ENCODE assay signal across 29 mouse cellular contexts in genomic region chr4:136779156-136779555, GRCm38 (mm10). TPM values are rescaled to one million over a fixed set of nuclear protein-coding genes. Genes with fewer than 3 reads are reported as not detected.
DNase-seq lines count a peak whose midpoint lies in the region; ATAC-seq and TF ChIP-seq lines count a peak whose summit lies in the region.
"Had no signal": no experiment of that assay in that cellular context is flagged by ENCODE, and none has a peak within 500 bp of the region (broad histone marks: within the 10 kb centered on the region; RNA-seq: fewer than 3 reads in every experiment).

No protein-coding gene starts in this region.

- no peak for TF ChIP-seq CTCF in midbrain, postnatal 0 days (IDR thresholded peaks at IDR 0.05)

- H3K4me1 ChIP-seq in heart, embryonic 10.5 days = peaks cover 47% of the 10 kb centered on the region
- H3K4me1 ChIP-seq in midbrain, embryonic 12.5 days = peaks cover 87% of the 10 kb centered on the region
- peaks cover 7% of the 10 kb centered on the region; the same call in 1 of the 2 replicates for H3K4me1 ChIP-seq in midbrain, postnatal 0 days (ENCODE audit: insufficient read depth, low read length)
- peaks cover 77% of the 10 kb centered on the region for H3K4me1 ChIP-seq in kidney, embryonic 15.5 days

- 89% methylated on average over 11 of the region's 11 CpGs for WGBS in heart, embryonic 10.5 days
- 88% methylated on average over 11 of the region's 11 CpGs for WGBS in midbrain, embryonic 12.5 days
- 93% methylated on average over 10 of the region's 11 CpGs for WGBS in midbrain, postnatal 0 days
- WGBS in kidney, embryonic 15.5 days = 71% methylated on average over 11 of the region's 11 CpGs

- H3K36me3 ChIP-seq in heart, embryonic 10.5 days = no peaks in the 10 kb centered on the region
- H3K36me3 ChIP-seq in midbrain, embryonic 12.5 days = no peaks in the 10 kb centered on the region
- H3K36me3 ChIP-seq in midbrain, postnatal 0 days (ENCODE audit: insufficient read depth, low read length) = no peaks in the 10 kb centered on the region
- no peaks in the 10 kb centered on the region for H3K36me3 ChIP-seq in kidney, embryonic 15.5 days
- H3K36me3 ChIP-seq: embryonic facial prominence, embryonic 12.5 days had no signal

- no peak for ATAC-seq in midbrain, embryonic 12.5 days (ENCODE audit: low FRiP score, low read depth)
- ATAC-seq in midbrain, postnatal 0 days (ENCODE audit: low FRiP score) = no peak
- ATAC-seq in kidney, embryonic 15.5 days (replicated peaks; ENCODE audit: low FRiP score) = no peak
- ATAC-seq: intestine, embryonic 16.5 days had no signal

- H3K9ac ChIP-seq in midbrain, embryonic 12.5 days (replicated peaks) = no peak overlapping the region
- no peak overlapping the region for H3K9ac ChIP-seq in midbrain, postnatal 0 days (replicated peaks; ENCODE audit: low read length, poor library complexity, severe bottlenecking)
- H3K9ac ChIP-seq in kidney, embryonic 15.5 days = no peak overlapping the region
- H3K9ac ChIP-seq: embryonic facial prominence, embryonic 12.5 days; liver, embryonic 14.5 days; neural tube, embryonic 12.5 days had no signal

- no peaks in the 10 kb centered on the region for H3K9me3 ChIP-seq in heart, embryonic 10.5 days
- no peaks in the 10 kb centered on the region for H3K9me3 ChIP-seq in midbrain, embryonic 12.5 days
- H3K9me3 ChIP-seq in midbrain, postnatal 0 days (ENCODE audit: low read length) = no peaks in the 10 kb centered on the region
- H3K9me3 ChIP-seq in kidney, embryonic 15.5 days (replicated peaks) = no peaks in the 10 kb centered on the region
- H3K9me3 ChIP-seq: embryonic facial prominence, embryonic 12.5 days; neural tube, embryonic 12.5 days had no signal

- H3K27me3 ChIP-seq in heart, embryonic 10.5 days (ENCODE audit: insufficient read depth, poor library complexity, severe bottlenecking) = peaks cover 28% of the 10 kb centered on the region; the same call in 1 of the 2 replicates
- H3K27me3 ChIP-seq in midbrain, embryonic 12.5 days = no peaks in the 10 kb centered on the region
- H3K27me3 ChIP-seq in midbrain, postnatal 0 days (ENCODE audit: insufficient read depth, low read length) = no peaks in the 10 kb centered on the region
- no peaks in the 10 kb centered on the region for H3K27me3 ChIP-seq in kidney, embryonic 15.5 days
- H3K27me3 ChIP-seq: embryonic facial prominence, embryonic 12.5 days; neural tube, embryonic 12.5 days had no signal

- 0 out of 2 replicates have a peak overlapping the region, but pooled peaks have one; percentile 25 for H3K27ac ChIP-seq in heart, embryonic 10.5 days
- H3K27ac ChIP-seq in midbrain, embryonic 12.5 days (replicated peaks) = peak overlapping the region; percentile 4; the same call in 1 of the 2 replicates
- no peak overlapping the region for H3K27ac ChIP-seq in midbrain, postnatal 0 days (ENCODE audit: low read depth, low read length)
- no peak overlapping the region for H3K27ac ChIP-seq in kidney, embryonic 15.5 days
- H3K27ac ChIP-seq: liver, embryonic 14.5 days; macrophage; neural tube, embryonic 12.5 days had no signal

- no peak overlapping the region for H3K4me2 ChIP-seq in midbrain, embryonic 12.5 days (replicated peaks)
- H3K4me2 ChIP-seq in midbrain, postnatal 0 days (ENCODE audit: low read depth, low read length, poor library complexity, severe bottlenecking) = no peak overlapping the region
- H3K4me2 ChIP-seq in kidney, embryonic 15.5 days = no peak overlapping the region
- H3K4me2 ChIP-seq: embryonic facial prominence, embryonic 12.5 days; heart, embryonic 11.5 days; neural tube, embryonic 12.5 days had no signal

- no peak overlapping the region for H3K4me3 ChIP-seq in heart, embryonic 10.5 days
- no peak overlapping the region for H3K4me3 ChIP-seq in midbrain, embryonic 12.5 days
- H3K4me3 ChIP-seq in midbrain, postnatal 0 days (ENCODE audit: low read depth, low read length) = no peak overlapping the region
- no peak overlapping the region for H3K4me3 ChIP-seq in kidney, embryonic 15.5 days (replicated peaks)
- H3K4me3 ChIP-seq: embryonic facial prominence, embryonic 12.5 days; myocyte; neural tube, embryonic 12.5 days had no signal

- DNase-seq in heart, embryonic 10.5 days (ENCODE audit: low spot score) = no peak
- no peak for DNase-seq in heart, adult 11 months
- DNase-seq in midbrain, postnatal 0 days (ENCODE audit: low spot score) = no peak
- peak; percentile 60 for DNase-seq in urinary bladder, postnatal 14 days (ENCODE audit: low spot score)
- DNase-seq in urinary bladder, postnatal 10 days (ENCODE audit: low spot score) = no peak
- DNase-seq: adrenal gland, postnatal 14 days; cerebellum, adult 11 months; cerebellum, adult 9-10 months; cerebellum, postnatal 36 days; gastrocnemius, postnatal 10 days; heart, postnatal 36 days; kidney, adult 9 months; kidney, postnatal 14 days; layer of hippocampus, adult 9-11 months; liver; lung, adult 2 months; lung, postnatal 10 days; right cerebral cortex, adult 18-20 months; spleen, adult 18-20 months; thymus, postnatal 4 days had no signal

RNA-seq across cellular contexts. Expression of gene Ephb2, which starts 56.6 kb away (rescaled TPM):
- polyA plus RNA-seq in heart, embryonic 10.5 days (2016; fragmentation: Nextera tagmentation; extraction: Ambion mirVana) = 2.6 and 4.2 TPM in 2 replicates
- polyA plus RNA-seq in midbrain, embryonic 12.5 days (2016; fragmentation: Nextera tagmentation; extraction: Ambion mirVana) = 39.8 and 40.0 TPM in 2 replicates
- total RNA-seq in midbrain, postnatal 0 days (2014; rRNA removed) = 149 and 202 TPM in 2 replicates
- polyA plus RNA-seq in midbrain, postnatal 0 days (2015; fragmentation: Nextera tagmentation; extraction: Ambion mirVana) = 13.6 and 15.6 TPM in 2 replicates
- polyA plus RNA-seq in kidney, embryonic 15.5 days (2015; fragmentation: Nextera tagmentation; extraction: Ambion mirVana) = 7.1 and 8.7 TPM in 2 replicates

Comparison
In these comparisons a context has a peak if more than half of its experiments do, and no peak if none do; other contexts are left out.
1. H3K27ac ChIP-seq: peak in heart, embryonic 10.5 days (single experiment) and midbrain, embryonic 12.5 days (single experiment); none in midbrain, postnatal 0 days (single experiment) and kidney, embryonic 15.5 days (single experiment).